Mouse (Mus musculus): ENCODE data around the gene Srsf2. TPM values are rescaled to one million over a fixed set of nuclear protein-coding genes. Genes with fewer than 3 reads are reported as not detected.

Gene Srsf2
- polyA plus RNA-seq (2017; shearing (Covaris generic)), result 412 TPM

DNA sequence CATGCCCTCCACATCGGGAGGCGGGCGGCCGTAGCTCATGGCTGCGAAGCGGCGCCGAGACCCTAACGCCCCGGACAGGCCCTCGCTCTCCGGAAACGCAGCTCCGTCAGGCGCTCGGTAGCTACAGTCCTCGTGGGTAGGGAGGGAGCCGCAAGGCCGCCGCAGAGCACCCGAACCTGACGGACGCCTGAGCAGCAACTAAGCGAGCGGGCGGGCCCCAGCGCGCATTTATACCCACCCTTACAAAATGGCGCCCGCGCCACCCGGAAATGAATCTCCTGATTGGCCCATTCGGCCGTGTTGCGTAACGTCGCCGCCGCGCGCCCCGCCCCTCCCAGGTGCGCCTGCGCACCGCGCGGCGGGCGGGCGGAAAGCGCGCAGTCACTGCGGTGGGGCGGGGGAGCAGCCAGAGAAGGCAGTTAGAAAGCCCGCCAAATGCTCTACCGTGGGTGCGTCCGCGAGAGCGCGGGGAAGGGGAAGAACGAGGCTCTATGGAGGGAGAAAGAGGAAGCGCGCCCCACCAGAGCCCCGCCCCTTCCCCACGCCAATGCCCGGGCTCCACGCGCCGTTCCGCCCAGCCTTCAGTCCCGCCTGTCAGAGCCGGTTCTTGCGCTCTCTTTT, at the start of gene Srsf2:
Srsf2 (minus strand) TSS at position 204 of the 621 bp plus-strand sequence.

DNA sequence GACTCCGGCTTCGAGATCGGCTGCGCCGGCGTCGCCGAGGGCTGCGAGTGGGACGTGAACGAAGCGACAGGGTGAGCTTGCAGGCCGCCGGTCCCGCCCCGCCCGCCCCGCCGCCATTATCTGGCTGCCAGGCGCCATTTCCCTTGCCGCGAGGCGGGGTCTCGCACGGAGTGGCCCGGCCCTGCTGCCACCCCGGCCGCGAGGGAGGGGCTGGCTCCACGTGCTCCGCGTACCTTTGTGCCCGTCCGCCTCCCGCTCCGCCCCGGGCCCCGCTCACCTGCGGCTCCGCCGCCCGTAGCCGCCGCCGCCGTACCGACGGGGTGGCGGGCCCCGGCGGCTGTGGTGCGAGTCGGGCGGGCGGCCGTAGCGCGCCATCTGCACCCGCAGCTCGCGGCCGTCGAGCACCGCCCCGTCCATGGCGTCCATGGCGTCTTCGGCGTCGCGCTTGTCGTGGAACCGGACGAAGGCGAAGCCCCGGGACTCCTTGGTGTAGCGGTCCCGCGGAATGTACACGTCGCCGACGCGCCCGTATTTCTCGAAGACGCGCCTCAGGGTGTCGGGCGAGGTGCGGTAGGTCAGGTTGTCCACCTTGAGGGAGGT, 503 bp downstream of the Srsf2 start, which contains the start of gene Mfsd11:
Mfsd11 (plus strand) TSS at position 150 of the 600 bp plus-strand sequence.

DNA sequence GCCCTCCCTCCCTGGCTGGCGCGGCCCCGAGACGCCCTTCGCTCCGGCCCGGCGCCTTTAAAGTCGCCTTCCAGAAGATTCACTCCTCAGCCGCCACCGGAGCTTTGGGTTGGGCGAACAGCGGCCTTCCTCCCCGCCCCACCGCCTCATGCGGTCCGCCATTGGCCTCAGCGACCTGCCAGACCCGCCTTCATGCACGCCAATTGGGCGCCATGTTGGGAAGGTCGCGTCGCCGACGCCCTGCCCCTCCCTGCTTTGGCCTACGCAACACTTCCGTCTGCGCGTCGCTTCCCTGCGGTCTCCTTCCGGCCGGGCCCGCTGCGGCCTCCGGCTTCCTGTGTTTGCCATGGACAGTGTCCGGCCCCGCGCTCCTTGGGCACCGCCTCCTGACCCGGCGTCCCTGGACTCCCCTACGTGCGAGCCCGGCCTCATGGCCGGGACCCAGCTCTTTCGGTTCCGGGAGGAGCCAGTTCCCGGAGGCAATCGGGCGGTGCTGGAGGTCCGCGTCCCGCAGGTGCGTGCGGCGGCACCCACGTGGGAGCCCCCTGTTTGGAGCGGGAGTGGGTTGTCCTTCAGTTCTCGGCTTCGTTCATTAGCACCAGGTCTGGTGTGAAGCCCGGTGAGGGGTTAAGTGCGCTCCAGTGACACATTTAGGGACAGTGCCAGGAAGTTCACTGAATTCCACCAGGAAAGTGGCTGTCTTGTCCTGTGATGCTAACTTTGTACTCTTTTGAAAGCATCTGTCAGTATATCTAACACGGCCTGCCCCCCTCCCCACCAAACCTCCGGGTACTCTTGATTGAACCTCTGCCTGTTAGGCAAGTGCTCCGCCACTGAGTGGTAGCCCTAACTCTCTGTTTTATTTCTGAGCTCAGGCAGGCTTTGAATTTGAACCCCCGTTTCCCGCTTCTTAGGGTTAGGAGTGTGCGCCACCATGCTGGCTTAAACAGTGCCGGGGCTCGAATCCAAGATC, 9.3 kb downstream of the Srsf2 start, which contains the start of the genes Mettl23 and Jmjd6:
Mettl23 (plus strand) TSS at position 18 of the 973 bp plus-strand sequence.
Jmjd6 (minus strand) TSS at position 189 of the 973 bp plus-strand sequence.

DNA sequence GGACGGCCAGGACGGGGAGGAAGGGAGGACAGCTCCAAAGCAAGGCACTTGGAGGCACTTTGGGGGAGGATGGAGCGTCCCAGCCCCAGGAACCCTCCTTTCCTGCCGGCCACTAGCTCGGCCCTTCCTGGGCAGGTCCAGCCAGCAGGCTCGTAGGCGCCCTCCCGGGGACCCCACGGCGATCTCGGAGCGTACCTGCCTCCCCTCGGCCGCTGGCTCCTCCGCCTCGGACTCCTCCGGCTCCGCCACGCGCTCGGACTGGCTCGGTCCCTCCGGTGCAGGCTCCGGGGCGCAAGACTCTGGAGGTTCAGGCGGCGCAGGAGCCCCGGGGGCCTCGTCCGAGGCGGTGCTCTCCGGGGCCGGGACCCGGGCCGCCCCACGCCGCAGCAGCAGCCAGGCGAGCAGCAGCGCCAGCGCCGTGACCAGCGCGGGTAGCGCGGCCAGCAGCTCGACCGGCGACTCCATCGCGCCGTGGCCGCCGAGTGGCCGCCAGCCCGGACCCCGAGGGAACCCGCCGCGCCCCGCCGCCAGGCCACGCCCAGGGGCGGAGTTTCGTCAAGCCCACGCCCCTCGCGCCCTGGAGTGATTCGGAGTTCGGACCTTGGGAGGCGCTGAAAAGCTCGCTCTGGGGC, 25.2 kb downstream of the Srsf2 start, which contains the start of gene Mxra7:
Mxra7 (minus strand) TSS at position 513 of the 632 bp plus-strand sequence.

Other genes with a start within 250 kb of the Srsf2 start
- 15.5 TPM for gene Rhbdf2, start 226.1 kb downstream of the Srsf2 start, polyA plus RNA-seq (2017; shearing (Covaris generic))
- not detected for gene Prcd, start 199.6 kb downstream of the Srsf2 start, polyA plus RNA-seq (2017; shearing (Covaris generic))
- gene Cygb, start 198.8 kb downstream of the Srsf2 start, polyA plus RNA-seq (2017; shearing (Covaris generic)), result not detected
- not detected for gene St6galnac1, start 77.6 kb downstream of the Srsf2 start, polyA plus RNA-seq (2017; shearing (Covaris generic))
- gene Mxra7, start 25.0 kb downstream of the Srsf2 start, polyA plus RNA-seq (2017; shearing (Covaris generic)), result not detected
- 154 TPM for gene Mettl23, start 9.8 kb downstream of the Srsf2 start, polyA plus RNA-seq (2017; shearing (Covaris generic))
- 111 TPM for gene Jmjd6, start 9.6 kb downstream of the Srsf2 start, polyA plus RNA-seq (2017; shearing (Covaris generic))
- gene Mfsd11, start 654 bp downstream of the Srsf2 start, polyA plus RNA-seq (2017; shearing (Covaris generic)), result 15.4 TPM
- gene Mgat5b, start 65.8 kb upstream of the Srsf2 start, polyA plus RNA-seq (2017; shearing (Covaris generic)), result not detected

Measured in naive thymus-derived CD4-positive, alpha-beta T cell, adult 5 months (primary cell).